Mouse (Mus musculus) olfactory bulb, adult 2 months (tissue): ENCODE results near the gene Zfp612.

Experiments used
- CTCF ChIP-seq: fragments of 200-500 bp; IDR thresholded peaks from 2 replicates; pipeline ENCODE4 v1.5.1; 2012; ENCODE audit warnings: low read depth, mild to moderate bottlenecking, low read length, moderate library complexity; ENCODE audit not compliant: insufficient read depth
- POLR2A ChIP-seq: fragments of 200-500 bp; IDR thresholded peaks from 2 replicates; pipeline ENCODE4 v1.6.1; 2012; ENCODE audit warnings: mild to moderate bottlenecking, low read depth, low read length, moderate library complexity; ENCODE audit not compliant: insufficient read depth

GRCm38 (mm10) chr8:110058207-110058606 is 21.3 kb upstream of the Zfp612 start:
- TF ChIP-seq CTCF = no peak
- TF ChIP-seq POLR2A = no peak
